Mouse (Mus musculus) limb, embryonic 12.5 days (tissue): Measurements from ENCODE around the gene Gm14434. TPM values are rescaled to one million over a fixed set of nuclear protein-coding genes. Genes with fewer than 3 reads are reported as not detected.
"Not testable (repeated sequence)": the region's sequence is repeated elsewhere in the genome, so short reads cannot be mapped to it uniquely, and the experiment has no call there.

Experiments used
- ATAC-seq: fragments of 200-750 bp; cut with Nextera tagmentation; 2 replicates; pipeline ENCODE4 v1.8.0; 2017; ENCODE audit warnings: low read depth, moderate TSS enrichment; ENCODE audit not compliant: insufficient number of reproducible peaks, insufficient read depth, low FRiP score, low TSS enrichment
- H3K27ac ChIP-seq: fragments of 300-500 bp; sonication (generic); 2 replicates; pipeline ENCODE4 v1.5.1; 2016; ENCODE audit warnings: mild to moderate bottlenecking, moderate library complexity
- H3K27me3 ChIP-seq: fragments of 300-500 bp; sonication (generic); 2 replicates; pipeline ENCODE4 v1.6.1; 2016; ENCODE audit warnings: mild to moderate bottlenecking, moderate library complexity
- H3K36me3 ChIP-seq: fragments of 300-500 bp; sonication (generic); 2 replicates; pipeline ENCODE4 v1.6.1; 2016; ENCODE audit warnings: mild to moderate bottlenecking, moderate library complexity
- H3K4me1 ChIP-seq: fragments of 300-500 bp; sonication (generic); replicated peaks from 2 replicates; pipeline ENCODE4 v1.6.1; 2016
- H3K4me2 ChIP-seq: fragments of 300-500 bp; sonication (generic); 2 replicates; pipeline ENCODE4 v1.6.1; 2016; ENCODE audit warnings: mild to moderate bottlenecking, moderate library complexity
- H3K4me3 ChIP-seq: fragments of 300-500 bp; sonication (generic); replicated peaks from 2 replicates; pipeline ENCODE4 v1.5.1; 2016; ENCODE audit warnings: mild to moderate bottlenecking
- H3K9ac ChIP-seq: fragments of 300-500 bp; sonication (generic); replicated peaks from 2 replicates; pipeline ENCODE4 v1.6.1; 2016; ENCODE audit warnings: mild to moderate bottlenecking, moderate library complexity
- H3K9me3 ChIP-seq: fragments of 300-500 bp; sonication (generic); 2 replicates; pipeline ENCODE4 v1.6.1; 2016; ENCODE audit warnings: mild to moderate bottlenecking, moderate library complexity
- WGBS: fragments of 180-500 bp; shearing (Covaris S2); methylation state at CpG from one replicate; pipeline ENCODE4 v1.1.7; 2016; 5-methylcytosine and 5-hydroxymethylcytosine counted together
- polyA plus RNA-seq: library from polyadenylated mRNA; unstranded; fragments of >200 nt; fragmentation: Nextera tagmentation; extraction: Ambion mirVana; gene quantifications from 2 replicates; pipeline ENCODE4 v1.2.1, GENCODE M21; 2016

Gene Gm14434
- polyA plus RNA-seq = 0.85 and 1.7 TPM in 2 replicates

DNA sequence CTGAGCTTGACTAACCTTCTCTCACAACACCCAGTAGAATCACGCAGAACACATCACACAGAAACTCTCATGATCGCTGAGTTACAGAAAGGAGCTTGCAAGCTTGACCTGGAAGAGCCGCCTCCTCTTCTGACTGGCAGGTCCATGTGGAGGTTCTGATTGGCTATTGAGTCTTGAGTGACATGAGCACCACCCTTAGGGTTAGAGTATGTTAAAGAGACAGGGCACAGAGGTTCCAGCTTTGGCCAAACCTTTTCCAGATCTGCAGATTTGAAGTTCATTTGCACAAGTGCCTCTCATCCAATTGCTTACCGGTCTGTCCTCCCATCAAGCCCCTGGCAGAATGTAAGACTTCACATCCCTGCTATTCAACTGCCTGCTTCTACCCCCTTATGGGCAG, at the start of gene Gm14434:
Gene Gm14434, minus strand, starts transcription at position 101 of the 400 bp plus-strand sequence.
- H3K4me2 ChIP-seq = not testable (repeated sequence)

DNA sequence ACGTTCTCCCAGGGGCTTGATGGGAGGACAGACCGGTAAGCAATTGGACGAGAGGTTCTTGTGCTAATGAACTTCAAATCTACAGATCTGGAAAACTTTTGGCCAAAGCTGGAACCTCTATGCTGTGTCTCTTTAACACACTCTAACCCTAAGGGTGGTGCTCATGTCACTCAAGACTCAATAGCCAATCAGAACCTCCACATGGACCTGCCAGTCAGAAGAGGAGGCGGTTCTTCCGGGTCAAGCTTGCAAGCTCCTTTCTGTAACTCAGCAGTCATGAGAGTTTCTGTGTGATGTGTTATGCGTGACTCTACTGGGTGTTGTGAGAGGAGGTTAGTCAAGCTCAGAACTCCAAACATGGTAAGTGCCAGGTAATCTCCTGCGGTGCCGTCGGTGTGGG, 34.2 kb upstream of the Gm14434 start, which contains the start of gene Zfp967:
Gene Zfp967, plus strand, starts transcription at position 301 of the 400 bp plus-strand sequence.
- H3K36me3 ChIP-seq, H3K4me2 ChIP-seq, H3K4me3 ChIP-seq, H3K9me3 ChIP-seq, ATAC-seq, H3K4me1 ChIP-seq, H3K9ac ChIP-seq, H3K27me3 ChIP-seq, H3K27ac ChIP-seq: not testable (repeated sequence)
- no CpG with 5 or more reads among the region's 9 CpGs for WGBS

More for the DNA sequence above, at the start of gene Gm14434:
- H3K27me3 ChIP-seq, H3K36me3 ChIP-seq, H3K9ac ChIP-seq, H3K9me3 ChIP-seq, H3K27ac ChIP-seq, ATAC-seq, H3K4me3 ChIP-seq, H3K4me1 ChIP-seq: not testable (repeated sequence)
- no CpG with 5 or more reads among the region's 4 CpGs for WGBS

DNA sequence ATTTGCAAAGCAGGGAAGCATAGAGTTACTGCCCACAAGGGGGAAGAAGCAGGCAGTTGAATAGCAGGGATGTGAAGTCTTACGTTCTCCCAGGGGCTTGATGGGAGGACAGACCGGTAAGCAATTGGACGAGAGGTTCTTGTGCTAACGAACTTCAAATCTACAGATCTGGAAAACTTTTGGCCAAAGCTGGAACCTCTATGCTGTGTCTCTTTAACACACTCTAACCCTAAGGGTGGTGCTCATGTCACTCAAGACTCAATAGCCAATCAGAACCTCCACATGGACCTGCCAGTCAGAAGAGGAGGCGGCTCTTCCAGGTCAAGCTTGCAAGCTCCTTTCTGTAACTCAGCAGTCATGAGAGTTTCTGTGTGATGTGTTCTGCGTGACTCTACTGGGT, 63.3 kb downstream of the Gm14434 start, which contains the start of gene Gm14435:
Gene Gm14435, plus strand, starts transcription at position 301 of the 400 bp plus-strand sequence.
- not testable (repeated sequence) for H3K4me2 ChIP-seq, H3K36me3 ChIP-seq, H3K4me3 ChIP-seq, H3K9ac ChIP-seq, H3K27ac ChIP-seq, H3K27me3 ChIP-seq, ATAC-seq, H3K9me3 ChIP-seq, H3K4me1 ChIP-seq
- no CpG with 5 or more reads among the region's 6 CpGs for WGBS

Other genes with a start within 250 kb of the Gm14434 start
- gene Gm11009, start 167.3 kb downstream of the Gm14434 start, polyA plus RNA-seq = not detected in 2 replicates
- gene Gm14435, start 63.2 kb downstream of the Gm14434 start, polyA plus RNA-seq = 12.3 and 13.3 TPM in 2 replicates
- gene Zfp967, start 34.3 kb upstream of the Gm14434 start, polyA plus RNA-seq = not detected in 2 replicates
- 23.0 and 24.3 TPM in 2 replicates for gene Gm14308, start 149.6 kb upstream of the Gm14434 start, polyA plus RNA-seq
- 9.6 and 10.3 TPM in 2 replicates for gene Zfp973, start 183.7 kb upstream of the Gm14434 start, polyA plus RNA-seq
- 29.4 and 33.6 TPM in 2 replicates for gene Gm14305, start 221.5 kb upstream of the Gm14434 start, polyA plus RNA-seq